In genomic region chr15:74329221-74329620, GRCm38 (mm10) we compare ENCODE assay signal across 13 mouse cellular contexts.
A peak's percentile ranks its signal among the peaks of the same experiment; 100 is the strongest.
DNase-seq lines count a peak whose midpoint lies in the region; ATAC-seq lines count a peak whose summit lies in the region.
"Had no signal": no experiment of that assay in that cellular context is flagged by ENCODE, and none has a peak within 500 bp of the region (broad histone marks: within the 10 kb centered on the region; RNA-seq: fewer than 3 reads in every experiment).

No protein-coding gene starts in this region.

- intact Hi-C loops in left cerebral cortex, postnatal 10 days (cut with DNase I): loop anchor here (10.0 kb wide), 1 partner anchor 334 kb away; no protein-coding TSS in a partner anchor

- no peaks in the 10 kb centered on the region for H3K4me1 ChIP-seq in midbrain, embryonic 14.5 days (ENCODE audit: control insufficient read depth, insufficient read depth, low read length)
- H3K4me1 ChIP-seq in midbrain, embryonic 16.5 days (ENCODE audit: control insufficient read depth, insufficient read depth, low read length): peaks cover 3% of the 10 kb centered on the region; the same call in 1 of the 2 replicates
- H3K4me1 ChIP-seq: intestine, embryonic 15.5 days had no signal

- no peak overlapping the region for H3K9ac ChIP-seq in midbrain, embryonic 14.5 days (replicated peaks; ENCODE audit: low read length)
- H3K9ac ChIP-seq in midbrain, embryonic 16.5 days (ENCODE audit: low read depth, low read length): no peak overlapping the region
- H3K9ac ChIP-seq: embryonic facial prominence, embryonic 13.5 days; intestine, embryonic 15.5 days; liver, embryonic 14.5 days had no signal

- H3K36me3 ChIP-seq in midbrain, embryonic 14.5 days (ENCODE audit: control insufficient read depth, insufficient read depth, low read length): no peaks in the 10 kb centered on the region
- no peaks in the 10 kb centered on the region for H3K36me3 ChIP-seq in midbrain, embryonic 16.5 days (ENCODE audit: control insufficient read depth, insufficient read depth, low read length)
- H3K36me3 ChIP-seq: embryonic facial prominence, embryonic 13.5 days; intestine, embryonic 15.5 days had no signal

- WGBS in midbrain, embryonic 14.5 days: 49% methylated on average over 14 of the region's 14 CpGs
- 41% methylated on average over 14 of the region's 14 CpGs for WGBS in midbrain, embryonic 16.5 days

- H3K9me3 ChIP-seq in midbrain, embryonic 14.5 days (ENCODE audit: control insufficient read depth, low read length): no peaks in the 10 kb centered on the region
- H3K9me3 ChIP-seq in midbrain, embryonic 16.5 days (replicated peaks; ENCODE audit: control insufficient read depth, low read length, poor library complexity, severe bottlenecking): no peaks in the 10 kb centered on the region
- H3K9me3 ChIP-seq: embryonic facial prominence, embryonic 13.5 days; intestine, embryonic 15.5 days had no signal

- no peak overlapping the region for H3K27ac ChIP-seq in midbrain, embryonic 14.5 days (replicated peaks; ENCODE audit: low read depth, low read length)
- H3K27ac ChIP-seq in midbrain, embryonic 16.5 days (ENCODE audit: low read length): no peak overlapping the region
- H3K27ac ChIP-seq: embryonic facial prominence, embryonic 13.5 days; intestine, embryonic 15.5 days; liver, embryonic 14.5 days had no signal

- no peaks in the 10 kb centered on the region for H3K27me3 ChIP-seq in midbrain, embryonic 14.5 days (ENCODE audit: control insufficient read depth, insufficient read depth, low read length)
- H3K27me3 ChIP-seq in midbrain, embryonic 16.5 days (ENCODE audit: control insufficient read depth, insufficient read depth, low read depth, low read length): no peaks in the 10 kb centered on the region
- H3K27me3 ChIP-seq: embryonic facial prominence, embryonic 13.5 days; intestine, embryonic 15.5 days had no signal

- no peak for ATAC-seq in midbrain, embryonic 14.5 days (ENCODE audit: low FRiP score, low TSS enrichment)
- ATAC-seq in midbrain, embryonic 16.5 days: no peak
- ATAC-seq: intestine, embryonic 15.5 days had no signal

- no peak overlapping the region for H3K4me2 ChIP-seq in midbrain, embryonic 14.5 days (ENCODE audit: low read length)
- H3K4me2 ChIP-seq in midbrain, embryonic 16.5 days (ENCODE audit: low read length): no peak overlapping the region
- H3K4me2 ChIP-seq: embryonic facial prominence, embryonic 13.5 days; intestine, embryonic 15.5 days had no signal

- DNase-seq in midbrain, embryonic 14.5 days: peak; percentile 28
- peak; percentile 53 to 70 for DNase-seq in frontal cortex, postnatal 25 days (ENCODE audit: low spot score in 2 of 2)
- DNase-seq in left cerebral cortex, postnatal 10 days (ENCODE audit: extremely low spot score in 1 of 2, low spot score in 2 of 2): peak; percentile 69 to 78
- peak; percentile 93 for DNase-seq in telencephalon, adult 2 months (ENCODE audit: low read depth, low spot score)
- DNase-seq in urinary bladder, postnatal 10 days (ENCODE audit: low spot score): no peak
- no peak for DNase-seq in embryo, embryonic 9.5 days (ENCODE audit: extremely low spot score)
- no peak for DNase-seq in thymus, postnatal 0 days (ENCODE audit: low spot score)
- DNase-seq: heart, adult 18-20 months; spleen, adult 18-20 months had no signal

- no peak overlapping the region for H3K4me3 ChIP-seq in midbrain, embryonic 14.5 days (replicated peaks; ENCODE audit: low read depth, low read length)
- H3K4me3 ChIP-seq in midbrain, embryonic 16.5 days (ENCODE audit: low read depth, low read length): no peak overlapping the region
- H3K4me3 ChIP-seq: embryonic facial prominence, embryonic 13.5 days; intestine, embryonic 15.5 days had no signal

Comparison
In these comparisons a context has a peak if more than half of its experiments do, and no peak if none do; other contexts are left out.
1. DNase-seq: peak in midbrain, embryonic 14.5 days (single experiment), frontal cortex, postnatal 25 days (2 of 2), left cerebral cortex, postnatal 10 days (2 of 2) and telencephalon, adult 2 months (single experiment); none in urinary bladder, postnatal 10 days (single experiment), embryo, embryonic 9.5 days (single experiment) and thymus, postnatal 0 days (single experiment).